Mouse (Mus musculus) left cerebral cortex, postnatal 10 days (tissue): ENCODE measurements around the gene Olfml2b. TPM values are rescaled to one million over a fixed set of nuclear protein-coding genes. Genes with fewer than 3 reads are reported as not detected.
A peak's percentile ranks its signal among the peaks of the same experiment; 100 is the strongest.

Experiments
- DNase-seq, 2 experiments: peaks; one replicate each; pipeline ENCODE4 v3.0.0; 2021 to 2022; ENCODE audit warnings: low spot score in 2 of 2, mixed read lengths in 1 of 2; ENCODE audit errors: extremely low spot score in 1 of 2
- intact Hi-C: fragments of 180-260 bp; cut with DNase I; formaldehyde crosslinking; loops from one replicate; pipeline ENCODE4 v1.15.1; 2025
- total RNA-seq, 2 experiments: library from RNA; stranded (reverse); gene quantifications; 2 replicates each; pipeline ENCODE4 v1.2.3; 2021

Olfml2b gene
- total RNA-seq, 2 experiments from 2014 or later, result 5.5 to 5.9 TPM

DNA sequence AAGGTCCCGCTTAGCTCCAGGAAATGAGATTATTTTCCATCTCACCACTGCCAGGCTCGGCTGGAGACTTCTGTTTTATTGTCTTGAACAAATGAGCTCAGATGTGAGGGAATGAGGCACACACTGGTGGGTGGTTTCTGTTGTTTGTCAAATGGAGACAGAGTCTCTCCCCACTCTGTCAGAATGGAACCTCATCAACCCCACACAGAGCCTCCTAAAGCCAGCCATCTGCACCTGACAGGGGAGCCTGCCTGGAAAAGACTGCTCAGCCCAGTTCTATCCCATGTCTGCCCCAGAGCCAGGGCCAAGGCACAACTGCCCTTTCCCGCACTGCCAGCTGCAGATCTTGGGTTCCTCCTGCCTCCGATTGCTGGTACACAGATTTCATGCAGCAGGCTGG is 34.5 kb downstream of the Olfml2b start:
- DNase-seq, result no peak
- intact Hi-C loops, result no loop called here

DNA sequence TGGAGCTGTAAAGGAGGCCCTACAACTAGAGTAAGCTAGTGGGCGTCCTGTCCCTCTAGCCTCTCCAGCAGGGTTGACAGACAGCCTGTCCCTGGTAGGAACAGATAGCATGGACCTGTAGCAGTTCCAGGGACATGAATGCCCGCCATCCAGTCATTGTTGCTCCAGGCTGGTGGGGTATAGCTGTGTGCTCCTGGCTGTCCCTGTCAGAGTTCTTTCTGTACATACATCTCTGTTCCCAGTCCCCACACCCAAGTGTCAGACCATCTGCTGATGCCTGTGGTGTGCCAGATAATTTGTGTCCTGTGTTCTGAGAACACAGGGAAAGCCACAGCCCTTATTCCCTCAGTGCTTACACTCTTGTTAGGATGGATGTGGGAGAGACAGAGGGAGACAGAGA is 35.3 kb downstream of the Olfml2b start:
- intact Hi-C loops, result no loop called here
- DNase-seq, result no peak

DNA sequence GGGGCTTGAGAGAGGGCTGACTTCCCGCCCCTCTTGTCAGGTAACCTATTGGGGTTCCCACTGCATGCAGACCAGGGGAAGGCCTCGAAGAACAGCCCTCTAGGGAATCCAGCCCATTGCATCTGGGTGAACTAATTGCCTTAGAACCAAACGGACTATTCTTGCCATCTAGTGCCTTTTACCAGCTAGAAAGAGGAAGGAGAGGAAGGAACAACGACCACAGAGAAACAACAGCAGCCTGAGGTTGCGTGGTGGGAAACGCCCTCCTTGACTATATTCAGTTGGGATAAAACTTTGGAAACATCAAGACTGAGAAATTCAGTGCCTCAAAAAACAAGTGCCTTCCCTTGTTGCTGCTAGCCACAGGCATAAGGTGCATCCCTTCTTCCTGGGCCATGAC is 39.5 kb downstream of the Olfml2b start:
- intact Hi-C loops, result no loop called here

DNA sequence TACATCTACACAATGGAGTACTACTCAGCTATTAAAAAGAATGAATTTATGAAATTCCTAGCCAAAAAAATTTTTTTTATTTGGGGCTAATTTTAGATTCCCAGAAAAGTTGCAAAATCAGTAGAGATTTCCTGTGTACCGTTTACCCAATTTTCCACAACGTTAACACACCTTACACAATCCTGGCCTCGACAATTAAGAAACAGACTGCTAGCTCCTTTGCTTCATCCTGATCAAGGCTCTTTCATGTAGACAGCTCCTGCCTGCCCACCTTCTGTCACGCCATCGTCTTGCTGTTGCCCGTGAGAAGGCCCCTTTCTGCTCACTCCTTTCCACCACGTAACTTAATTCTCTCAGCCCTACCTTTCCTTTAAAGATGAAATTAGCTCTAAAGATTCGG is 45.4 kb downstream of the Olfml2b start:
- no peak for DNase-seq

More for the DNA sequence above, 39.5 kb downstream of the Olfml2b start:
- DNase-seq, result no peak

DNA sequence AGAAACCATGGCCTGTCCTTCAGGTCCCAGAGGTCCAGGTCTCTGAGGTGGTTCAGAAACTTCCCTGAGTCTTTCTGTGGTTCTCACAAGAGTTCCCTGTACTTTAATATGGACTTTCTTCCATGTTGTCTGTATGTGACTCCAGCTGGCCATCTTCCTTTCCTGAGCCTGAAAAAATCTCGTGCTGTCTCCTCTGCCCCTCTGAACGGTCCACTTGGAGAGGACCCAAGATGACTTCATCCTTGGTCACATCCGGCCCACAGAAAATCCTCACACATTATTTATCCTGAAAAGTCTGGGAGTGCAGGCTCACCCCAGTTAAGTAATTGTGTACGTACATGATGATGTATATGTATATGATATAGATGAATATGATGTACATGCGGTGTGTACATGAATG is 47.0 kb downstream of the Olfml2b start:
- intact Hi-C loops, result no loop called here
- no peak for DNase-seq

More for the DNA sequence above, 45.4 kb downstream of the Olfml2b start:
- intact Hi-C loops, result no loop called here

DNA sequence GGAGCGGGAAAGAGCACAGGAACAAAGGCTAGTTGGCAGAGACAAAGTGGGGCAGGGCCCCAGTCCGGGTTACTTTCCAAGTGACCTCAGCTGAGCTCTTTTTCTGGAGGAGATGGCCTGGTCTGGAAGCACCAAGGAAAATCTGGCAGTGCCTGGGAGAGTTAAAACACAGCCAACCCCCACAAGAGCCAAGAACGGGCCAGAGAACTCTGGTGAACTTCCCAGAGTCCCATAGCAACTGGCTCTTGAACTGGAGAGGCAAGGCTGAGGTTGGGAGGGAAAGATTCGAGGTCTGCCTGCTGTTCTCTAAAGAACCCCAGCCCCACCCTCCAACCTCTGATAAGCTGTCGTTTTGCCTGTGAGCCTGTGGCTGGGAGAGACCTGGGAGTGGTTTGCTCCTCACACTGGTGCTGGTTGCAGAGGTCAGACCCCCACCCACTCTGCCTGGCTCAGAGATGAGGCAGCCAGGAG is 50.5 kb downstream of the Olfml2b start:
- peak in 1 of 2 experiments; percentile 30 for DNase-seq
- intact Hi-C loops, result no loop called here

DNA sequence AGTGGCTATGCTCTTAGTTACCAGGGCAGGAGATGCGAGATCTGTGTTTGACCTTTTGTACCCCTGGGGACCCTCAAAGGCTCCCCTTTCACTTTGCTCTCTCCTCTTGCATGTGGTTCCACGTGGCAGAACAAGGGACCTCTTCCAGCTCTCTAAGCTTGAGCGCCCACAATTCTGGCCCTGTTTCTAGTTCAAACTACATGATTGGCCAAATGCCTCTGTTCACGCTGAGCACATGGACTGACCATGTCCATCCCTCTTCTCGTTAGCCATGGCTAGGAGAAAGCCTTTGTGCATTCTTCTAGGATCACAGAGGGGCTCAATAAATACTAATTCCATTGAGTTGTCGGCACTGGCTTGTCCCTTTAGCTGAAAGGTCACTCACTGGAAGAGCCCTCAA is 51.0 kb downstream of the Olfml2b start:
- intact Hi-C loops, result no loop called here

DNA sequence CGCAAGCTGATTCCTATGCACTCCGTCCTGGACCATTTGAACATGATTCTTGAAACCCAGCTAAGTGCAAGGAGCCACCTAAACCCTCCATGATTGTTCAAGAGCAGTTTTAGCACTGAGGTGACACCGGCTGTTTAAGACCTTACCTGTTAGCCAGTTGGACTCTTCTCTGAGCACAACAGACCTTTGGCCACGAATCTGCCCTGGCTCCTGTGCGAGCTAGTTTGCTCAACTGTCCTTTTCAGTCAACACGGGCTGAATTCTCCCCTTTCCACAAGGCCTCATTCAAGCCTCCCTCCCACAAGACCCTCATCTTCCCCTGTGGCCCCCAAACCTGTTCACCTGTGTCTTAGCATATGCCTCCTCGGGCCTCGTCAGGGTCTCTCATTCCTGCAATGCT is 52.7 kb downstream of the Olfml2b start:
- no peak for DNase-seq
- intact Hi-C loops, result no loop called here

More for the DNA sequence above, 51.0 kb downstream of the Olfml2b start:
- DNase-seq, result no peak

DNA sequence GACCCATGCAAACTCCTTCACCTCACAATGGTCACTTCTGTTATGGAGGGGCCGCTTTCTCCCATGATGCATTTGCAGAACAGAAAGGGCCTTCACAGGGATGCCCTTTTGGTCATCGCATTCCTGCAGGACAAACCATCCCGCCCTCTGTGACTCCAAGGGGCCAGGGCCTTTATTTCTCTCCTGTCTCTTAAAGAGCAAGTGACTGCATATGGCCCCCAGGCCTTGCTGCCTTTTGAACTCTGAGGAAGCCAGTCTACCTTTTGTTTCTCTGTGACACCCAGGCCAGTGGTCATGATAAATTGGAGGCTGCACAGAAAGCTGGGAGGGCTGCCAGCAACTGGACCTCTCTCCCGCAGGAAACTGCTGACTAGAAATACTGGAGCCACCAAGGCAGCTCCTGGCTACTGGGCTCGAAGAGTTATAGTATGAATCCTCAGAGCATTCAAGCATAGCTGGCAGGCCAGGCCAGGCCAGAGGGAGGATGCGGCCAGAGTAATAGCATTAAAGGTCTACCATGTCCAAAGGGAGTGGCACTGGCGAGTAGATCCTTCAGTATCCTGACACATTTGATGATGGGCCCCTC is 53.5 kb downstream of the Olfml2b start:
- DNase-seq, result no peak
- intact Hi-C loops, result no loop called here

DNA sequence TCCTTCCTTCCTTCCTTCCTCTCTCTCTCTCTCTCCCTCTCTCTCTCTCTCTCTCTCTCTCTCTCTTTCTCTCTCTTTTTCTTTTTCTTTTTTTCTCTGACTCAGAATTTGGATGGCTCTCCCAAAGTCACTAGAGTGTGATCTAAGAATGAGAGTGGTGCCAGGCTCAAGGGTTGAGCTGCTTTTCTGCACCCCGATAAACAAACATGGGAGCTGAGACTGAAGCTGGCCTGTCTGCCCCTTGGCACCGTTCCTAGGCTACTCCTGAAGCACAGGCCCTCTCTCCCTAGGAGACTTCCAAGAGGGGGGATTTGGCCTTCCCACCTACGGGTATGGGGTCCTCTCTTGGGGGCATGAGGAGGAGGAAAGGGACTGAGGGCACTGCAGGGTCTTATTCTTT is 54.4 kb downstream of the Olfml2b start:
- DNase-seq, result no peak
- intact Hi-C loops, result no loop called here

DNA sequence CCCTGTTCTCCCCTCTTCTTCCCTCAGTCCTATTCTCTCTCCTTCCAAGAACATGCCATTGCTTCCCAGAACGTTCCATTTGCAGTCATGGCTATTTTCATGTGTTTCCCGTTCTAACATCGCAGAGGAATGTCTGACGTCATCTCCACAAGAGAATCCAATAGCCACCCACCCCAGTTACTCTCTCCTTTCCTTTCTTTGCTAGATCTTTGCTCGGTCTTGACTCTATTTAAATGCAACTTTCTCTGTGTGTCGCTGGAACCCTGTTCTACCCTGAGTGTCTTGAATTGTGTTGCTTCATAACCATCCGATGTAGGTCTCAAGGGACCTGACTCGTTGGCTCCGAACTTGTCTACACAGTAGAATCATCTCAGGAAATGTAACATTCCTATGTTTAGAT is 55.2 kb downstream of the Olfml2b start:
- no peak for DNase-seq
- intact Hi-C loops, result no loop called here

DNA sequence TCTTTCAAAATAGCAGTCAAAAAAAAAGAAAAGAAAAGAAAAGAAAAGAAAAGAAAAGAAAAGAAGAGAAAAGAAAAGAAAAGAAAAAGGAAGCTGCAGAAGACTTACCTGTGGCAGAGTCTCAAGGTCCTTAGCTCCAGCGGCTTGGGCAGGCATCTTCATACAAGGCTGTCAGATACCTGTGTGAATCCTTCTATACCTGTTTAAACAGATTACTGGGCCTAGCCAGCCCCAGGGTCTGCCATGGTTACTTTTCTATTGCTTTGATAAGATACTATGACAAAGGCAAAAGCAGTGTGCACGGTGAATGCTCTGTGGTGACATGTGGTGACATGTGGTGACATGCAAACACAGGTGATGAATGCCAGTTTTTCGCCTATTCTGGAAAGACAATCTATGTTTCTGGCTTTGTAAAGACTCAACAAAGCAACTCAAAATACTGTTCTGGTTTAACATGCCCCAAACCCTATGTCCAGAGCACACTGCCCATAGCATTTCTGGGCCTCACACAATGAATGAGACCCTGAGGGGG is 56.2 kb downstream of the Olfml2b start:
- intact Hi-C loops, result no loop called here
- no peak for DNase-seq

DNA sequence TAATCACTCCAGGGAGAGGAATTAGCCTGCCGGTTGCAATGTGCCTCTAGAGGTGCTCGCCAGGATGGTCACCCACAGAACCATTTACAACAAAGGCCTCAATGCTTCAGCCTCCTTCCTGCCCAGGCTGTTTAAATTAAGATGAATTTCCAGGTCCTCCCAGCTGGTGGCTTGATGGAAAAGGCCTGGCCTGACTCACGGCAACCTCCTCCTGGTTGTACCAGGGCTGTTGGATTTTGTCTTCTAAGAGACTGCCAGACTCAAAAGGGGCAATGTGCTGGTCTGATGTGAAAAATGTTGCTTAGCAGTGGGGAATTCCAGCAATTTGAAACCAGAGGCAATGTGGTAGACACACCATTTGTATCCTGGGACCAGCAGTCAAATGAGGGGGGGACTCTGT is 56.8 kb downstream of the Olfml2b start:
- DNase-seq, result no peak
- intact Hi-C loops, result no loop called here

DNA sequence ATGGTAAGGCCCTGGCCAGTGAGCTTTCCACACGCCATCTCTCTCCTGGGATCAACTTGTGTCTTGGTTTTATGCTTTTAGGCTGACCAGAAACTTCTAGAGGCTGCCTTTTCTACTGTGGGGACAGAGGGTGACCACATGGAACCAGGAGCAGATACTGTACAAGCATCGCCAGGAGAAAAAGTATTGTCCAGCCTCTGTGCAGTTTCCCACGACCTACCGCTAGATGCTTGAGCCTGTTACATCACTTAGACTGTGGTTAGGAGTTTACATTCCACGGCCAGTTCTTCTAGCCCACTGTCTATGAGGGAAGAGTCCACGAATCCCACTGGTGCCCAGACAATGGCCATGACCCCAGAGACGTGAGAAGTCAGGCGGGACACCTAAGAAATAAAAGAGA is 57.2 kb downstream of the Olfml2b start:
- no peak for DNase-seq
- intact Hi-C loops, result no loop called here

DNA sequence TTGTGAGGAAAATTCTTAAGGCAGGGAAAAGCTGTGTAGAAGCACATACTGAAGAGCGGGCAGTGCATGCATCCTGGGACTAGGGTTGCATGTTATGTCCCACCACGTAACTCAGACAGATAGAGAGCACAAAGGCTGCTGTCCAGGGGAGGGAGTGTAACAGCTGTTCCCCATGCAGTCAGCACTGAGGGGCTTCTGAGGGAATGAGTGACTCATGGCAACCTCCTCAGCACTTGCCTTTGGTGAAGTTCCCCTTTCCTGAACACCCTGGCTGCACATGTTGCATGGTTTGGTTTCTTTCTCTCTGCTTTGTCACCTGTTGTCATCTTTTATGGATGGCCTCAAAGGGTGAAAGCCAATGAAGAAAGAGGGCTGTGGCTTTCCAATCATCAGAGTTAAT is 57.9 kb downstream of the Olfml2b start:
- DNase-seq, result no peak
- intact Hi-C loops, result no loop called here

DNA sequence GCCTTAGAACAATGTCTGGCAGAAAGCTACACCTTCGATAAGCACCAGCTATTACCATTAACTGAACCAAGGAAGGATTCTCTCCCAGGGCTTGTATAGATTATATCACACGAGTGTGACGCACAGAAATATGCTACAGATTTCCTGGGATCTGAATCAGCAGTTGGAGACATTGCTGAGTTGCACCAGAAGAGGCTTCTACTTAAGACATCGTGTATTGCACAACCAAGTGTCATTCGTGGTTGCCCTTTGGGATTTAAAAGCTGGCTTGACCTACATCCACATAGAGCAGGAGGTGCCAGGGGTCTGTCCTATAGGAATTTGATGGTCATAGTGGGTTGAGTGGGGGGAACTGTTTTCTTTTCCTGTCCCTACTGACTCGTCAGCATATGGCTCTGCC is 58.6 kb downstream of the Olfml2b start:
- DNase-seq, result no peak
- intact Hi-C loops, result no loop called here

DNA sequence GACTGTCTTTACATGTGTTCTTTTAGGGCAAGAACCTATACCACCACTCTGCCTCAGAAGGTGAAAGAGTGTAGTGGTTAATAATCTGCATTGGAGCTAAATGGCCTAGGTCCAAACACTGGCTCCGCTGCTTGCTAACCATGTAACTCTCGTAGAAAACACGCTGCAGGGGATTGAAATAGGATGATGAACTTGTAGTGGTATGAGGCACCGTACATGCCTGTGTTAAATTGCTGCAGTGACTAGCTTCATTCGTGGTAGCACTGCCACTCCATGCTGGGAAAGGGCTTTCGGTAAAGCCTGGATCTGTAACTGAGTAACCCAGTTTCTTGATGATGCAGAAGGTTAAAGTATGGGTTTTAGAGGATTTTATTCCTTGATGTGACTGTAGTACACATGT is 59.8 kb downstream of the Olfml2b start:
- intact Hi-C loops, result no loop called here
- DNase-seq, result no peak

DNA sequence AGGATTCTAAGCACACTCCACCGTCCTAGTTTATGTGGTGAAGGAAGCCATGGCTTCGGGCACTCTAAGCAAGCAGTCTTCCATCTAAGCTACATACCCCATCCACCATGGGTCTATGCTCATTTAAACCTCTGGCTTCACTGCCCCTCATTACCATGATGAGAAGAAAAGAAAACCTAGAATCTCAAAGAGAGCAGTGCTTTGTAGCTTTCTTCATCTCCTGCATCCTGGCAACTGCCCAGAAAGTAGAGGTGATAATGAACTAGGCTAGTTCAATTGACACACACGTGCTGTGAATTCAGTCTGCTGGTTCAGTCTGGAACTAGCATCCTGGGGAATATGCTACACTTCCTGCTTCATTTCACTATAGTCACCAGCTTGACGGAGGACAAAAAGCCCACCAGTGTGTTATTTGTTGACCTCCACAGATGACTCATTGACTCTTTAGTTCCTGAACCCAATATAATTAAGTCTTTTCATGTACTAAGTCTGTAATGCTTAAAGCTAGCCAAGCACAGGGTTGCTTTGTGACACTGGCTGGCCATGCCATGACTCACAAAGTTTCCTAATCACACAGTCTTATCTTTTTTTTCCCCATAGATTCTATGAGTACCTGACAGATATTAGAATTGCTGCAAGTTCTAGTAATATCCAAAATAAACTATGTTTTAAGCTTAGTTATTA is 60.7 kb downstream of the Olfml2b start:
- intact Hi-C loops, result no loop called here
- no peak for DNase-seq

DNA sequence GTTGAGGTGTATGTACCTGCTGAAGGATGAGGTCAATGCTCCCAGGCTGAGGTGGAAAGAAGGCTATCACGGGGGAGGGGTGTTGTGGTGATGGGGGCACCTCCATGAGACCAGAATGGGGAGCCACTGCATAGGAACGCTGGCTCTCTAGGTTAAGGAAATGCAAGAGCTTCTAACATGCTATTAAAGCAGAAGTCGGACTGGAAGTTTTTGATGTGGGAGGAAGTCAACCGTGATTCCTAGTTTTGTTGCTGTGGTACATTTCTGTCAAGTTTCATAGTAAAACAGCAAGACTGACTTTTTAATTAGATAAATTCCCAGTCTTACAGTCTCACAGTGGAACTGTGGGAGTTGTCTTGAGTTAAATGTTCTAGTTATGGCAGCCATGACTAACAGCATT is 61.7 kb downstream of the Olfml2b start:
- no peak for DNase-seq
- intact Hi-C loops, result no loop called here

DNA sequence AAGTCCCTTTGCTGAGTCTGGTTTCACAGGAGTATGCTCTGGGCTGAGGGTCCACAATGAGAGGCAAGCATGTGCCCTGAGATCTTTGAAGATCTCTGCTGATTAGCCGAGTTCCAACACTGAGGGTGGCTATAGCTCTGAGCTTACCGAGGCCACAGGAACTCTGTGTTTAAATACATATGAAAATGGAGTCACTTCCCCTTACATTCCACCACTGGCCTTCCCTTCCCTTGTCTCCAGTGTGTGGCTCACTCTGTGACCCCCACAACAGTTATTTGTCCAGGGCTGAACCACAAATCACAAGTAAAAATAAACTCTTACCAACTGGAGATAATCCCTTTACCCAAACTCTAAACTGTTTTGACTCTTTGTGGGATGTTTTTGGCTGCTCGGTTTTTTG is 64.7 kb downstream of the Olfml2b start:
- DNase-seq, result no peak
- intact Hi-C loops, result no loop called here

DNA sequence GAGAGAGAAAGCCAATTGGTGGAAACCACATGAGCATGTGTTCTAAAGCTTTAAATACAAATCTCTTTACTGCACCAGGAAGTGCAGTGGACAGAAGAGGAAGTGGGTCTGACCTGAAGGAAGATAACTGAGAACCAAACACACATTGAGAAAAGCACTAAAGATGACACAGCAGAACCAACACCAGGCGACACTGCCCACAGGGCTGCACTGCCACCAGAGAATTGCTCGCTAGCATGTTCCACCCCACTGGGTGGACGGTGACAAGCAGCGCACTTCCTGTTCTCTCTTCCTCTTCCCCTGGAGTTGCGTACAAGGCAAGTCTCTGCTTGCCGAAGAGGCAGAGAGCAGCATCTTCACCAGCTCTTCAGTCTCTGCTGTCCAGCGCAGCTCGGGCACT is 65.1 kb downstream of the Olfml2b start:
- peak; percentile 42 to 56 for DNase-seq
- intact Hi-C loops, result no loop called here
